Mouse (Mus musculus) testis, adult 2 months (tissue): ENCODE measurements around the gene Vmn2r24.
"Not testable (repeated sequence)": the region's sequence is repeated elsewhere in the genome, so short reads cannot be mapped to it uniquely, and the experiment has no call there.

ENCODE experiments used
- CTCF ChIP-seq: fragments of 200-500 bp; IDR thresholded peaks from 2 replicates; pipeline ENCODE4 v1.5.1; 2012; ENCODE audit warnings: low read depth, mild to moderate bottlenecking, inconsistent platforms, low read length, moderate library complexity; ENCODE audit not compliant: control insufficient read depth, insufficient read depth, insufficient replicate concordance
- POLR2A ChIP-seq: fragments of 200-500 bp; IDR thresholded peaks from 2 replicates; pipeline ENCODE4 v1.6.1; 2012; ENCODE audit warnings: low read depth, mild to moderate bottlenecking, inconsistent platforms, low read length, moderate library complexity; ENCODE audit not compliant: control insufficient read depth

DNA sequence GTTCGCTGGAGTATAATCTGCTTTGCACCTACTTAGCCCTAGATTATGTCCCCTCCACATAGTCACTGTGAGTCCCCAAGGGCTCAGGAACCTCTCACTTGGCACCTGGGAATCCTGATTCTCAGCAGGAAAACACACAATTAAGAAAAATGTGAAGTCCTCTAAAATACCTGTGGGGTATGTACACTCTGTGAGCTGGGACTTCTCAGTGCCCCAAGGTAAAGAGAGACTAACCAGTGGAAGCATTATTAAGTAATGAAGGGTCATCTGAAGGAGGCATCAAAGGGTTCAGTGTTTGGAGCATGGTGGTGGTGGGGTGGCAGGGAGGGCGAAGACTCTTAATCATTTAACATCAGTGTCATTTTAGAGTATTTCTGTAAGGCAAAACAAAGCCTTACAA is 74.7 kb downstream of the Vmn2r24 start, which contains the start of gene Vmn2r25:
- not testable (repeated sequence) for TF ChIP-seq CTCF, POLR2A
